Mouse (Mus musculus): Measurements from ENCODE around the gene Orm1. TPM values are rescaled to one million over a fixed set of nuclear protein-coding genes. Genes with fewer than 3 reads are reported as not detected.
A peak's percentile ranks its signal among the peaks of the same experiment; 100 is the strongest.

The Orm1 gene
- total and polyA plus RNA-seq, 3 experiments = not detected

DNA sequence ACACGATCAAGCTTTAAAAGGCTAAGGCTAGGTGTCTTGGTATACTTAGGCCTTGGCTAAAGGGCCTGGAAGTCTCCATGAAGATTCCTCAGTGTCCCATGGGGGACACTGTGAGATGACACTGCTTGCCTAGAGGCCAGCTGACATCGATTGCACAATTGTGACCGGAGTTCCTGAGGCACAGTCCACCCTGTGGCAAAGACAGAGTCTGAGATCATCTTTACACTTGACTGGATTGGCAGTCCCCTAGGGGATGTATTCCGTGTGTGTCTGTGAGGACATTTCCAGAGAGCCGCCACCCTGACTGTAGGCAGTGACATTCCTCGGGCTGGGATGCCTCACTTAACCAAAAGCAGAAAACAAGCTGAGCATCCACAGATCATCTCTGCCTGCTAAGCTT, 15.5 kb downstream of the Orm1 start:
- Histone ChIP-seq H3K4me1 (ENCODE audit: control insufficient read depth in 1 of 2, insufficient read depth in 2 of 2) (peaks cover 20 to 21% of the 10 kb centered on the region in 2 experiments), H3K27ac (ENCODE audit: insufficient read depth, low read depth) (no peak overlapping the region; the same call in 1 of the 2 replicates), H3K36me3 (replicated peaks in 1 of 2; ENCODE audit: control insufficient read depth in 1 of 2, insufficient read depth in 1 of 2, low read length in 1 of 2) (peaks cover 29 to 55% of the 10 kb centered on the region in 2 experiments), H3K4me2 (ENCODE audit: insufficient read depth, low read depth, poor library complexity, severe bottlenecking) (no peak overlapping the region), H3K4me3 (replicated peaks in 1 of 3; ENCODE audit: low read depth in 2 of 3, low read length in 2 of 3, poor library complexity in 1 of 3) (no peak overlapping the region), H3K9me3 (replicated peaks; ENCODE audit: low read length) (no peaks in the 10 kb centered on the region), H3K27me3 (replicated peaks) (no peaks in the 10 kb centered on the region), H3K9ac (ENCODE audit: insufficient read depth, low read depth) (no peak overlapping the region), H3K79me2 (replicated peaks; ENCODE audit: control insufficient read depth, extremely low read depth, insufficient read depth, poor library complexity, severe bottlenecking) (no peaks in the 10 kb centered on the region)
- TF ChIP-seq CTCF (conservative IDR thresholded peaks at IDR 0.05 in 1 of 2, IDR thresholded peaks at IDR 0.05 in 1 of 2; ENCODE audit: low read depth in 2 of 2, low read length in 2 of 2) (no peak), JUN (IDR thresholded peaks at IDR 0.05; ENCODE audit: insufficient read depth, low read depth, low read length) (no peak), KAT2A (IDR thresholded peaks at IDR 0.05; ENCODE audit: insufficient replicate concordance, low read length) (no peak), RCOR1 (conservative IDR thresholded peaks at IDR 0.05; ENCODE audit: low read depth, low read length) (no peak), EP300 (IDR thresholded peaks at IDR 0.05; ENCODE audit: low read length) (no peak), MEF2A (IDR thresholded peaks at IDR 0.05; ENCODE audit: borderline replicate concordance, low read depth, low read length) (no peak), HCFC1 (IDR thresholded peaks at IDR 0.05; ENCODE audit: low read depth, low read length) (no peak), JUND (conservative IDR thresholded peaks at IDR 0.05; ENCODE audit: low read depth, low read length) (no peak), USF1 (IDR thresholded peaks at IDR 0.05; ENCODE audit: low read depth, low read length) (no peak), MYC (IDR thresholded peaks at IDR 0.05; ENCODE audit: low read depth, low read length) (no peak), SIN3A (IDR thresholded peaks at IDR 0.05; ENCODE audit: low read length) (no peak)
- no peak for DNase-seq (ENCODE audit: extremely low read depth)
- in situ Hi-C loops (cut with MboI; ENCODE audit: low pct_ligation_motif_present, low pct_unique_long_range_greater_than_20kb, low sequenced_read_pairs) (loop anchor here (10.0 kb wide), 1 partner anchor 45 kb away; the partner anchor contains the start of gene Akna), dilution Hi-C loops (cut with MboI; ENCODE audit: extremely low pct_ligation_motif_present, extremely low pct_unique_long_range_greater_than_20kb, low sequenced_read_pairs) (no loop called here)

DNA sequence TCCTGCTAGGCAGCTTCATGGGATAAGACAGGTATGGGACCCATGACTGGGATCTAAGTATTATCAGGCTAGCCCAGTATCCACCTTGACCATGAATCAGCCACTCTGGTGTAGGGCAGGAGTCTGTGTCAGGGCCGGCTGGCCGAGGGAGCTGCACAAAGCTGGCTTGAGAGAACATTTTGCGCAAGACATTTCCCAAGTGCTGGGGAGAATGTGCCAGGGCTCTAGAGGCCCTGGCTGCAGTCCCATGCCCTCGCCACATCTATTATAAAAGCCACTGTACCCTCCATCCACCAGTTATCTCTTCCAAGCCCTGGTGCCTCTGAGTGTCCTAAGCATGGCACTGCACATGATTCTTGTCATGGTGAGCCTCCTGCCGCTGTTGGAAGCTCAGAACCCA, 17.8 kb downstream of the Orm1 start, which contains the start of gene Orm2:
Gene Orm2 (plus strand): TSS at position 300 of the 400 bp plus-strand sequence.
- Histone ChIP-seq H3K9me3 (replicated peaks; ENCODE audit: low read length) (no peaks in the 10 kb centered on the region), H3K79me2 (replicated peaks; ENCODE audit: control insufficient read depth, extremely low read depth, insufficient read depth, poor library complexity, severe bottlenecking) (no peaks in the 10 kb centered on the region), H3K36me3 (replicated peaks in 1 of 2; ENCODE audit: control insufficient read depth in 1 of 2, insufficient read depth in 1 of 2, low read length in 1 of 2) (peaks cover 46 to 72% of the 10 kb centered on the region in 2 experiments), H3K4me2 (ENCODE audit: insufficient read depth, low read depth, poor library complexity, severe bottlenecking) (no peak within 1 kb of the TSS), H3K27me3 (replicated peaks) (no peaks in the 10 kb centered on the region), H3K4me3 (replicated peaks in 1 of 3; ENCODE audit: low read depth in 2 of 3, low read length in 2 of 3, poor library complexity in 1 of 3) (no peak within 1 kb of the TSS), H3K4me1 (ENCODE audit: control insufficient read depth in 1 of 2, insufficient read depth in 2 of 2) (peaks cover 15 to 19% of the 10 kb centered on the region in 2 experiments), H3K27ac (ENCODE audit: insufficient read depth, low read depth) (no peak within 1 kb of the TSS), H3K9ac (ENCODE audit: insufficient read depth, low read depth) (no peak within 1 kb of the TSS)
- dilution Hi-C loops (cut with MboI; ENCODE audit: extremely low pct_ligation_motif_present, extremely low pct_unique_long_range_greater_than_20kb, low sequenced_read_pairs) = no loop called here
- no peak for TF ChIP-seq CHD1 (IDR thresholded peaks at IDR 0.05; ENCODE audit: low read depth, low read length)
- TF ChIP-seq RCOR1 (conservative IDR thresholded peaks at IDR 0.05; ENCODE audit: low read depth, low read length) = no peak
- TF ChIP-seq POLR2AphosphoS2 (IDR thresholded peaks at IDR 0.05; ENCODE audit: low read depth, low read length) = peak; percentile 29; the same call in 1 of the 2 replicates
- no peak for TF ChIP-seq USF1 (IDR thresholded peaks at IDR 0.05; ENCODE audit: low read depth, low read length)
- in situ Hi-C loops (cut with MboI; ENCODE audit: low pct_ligation_motif_present, low pct_unique_long_range_greater_than_20kb, low sequenced_read_pairs) = no loop called here
- DNase-seq (ENCODE audit: extremely low read depth) = no peak

DNA sequence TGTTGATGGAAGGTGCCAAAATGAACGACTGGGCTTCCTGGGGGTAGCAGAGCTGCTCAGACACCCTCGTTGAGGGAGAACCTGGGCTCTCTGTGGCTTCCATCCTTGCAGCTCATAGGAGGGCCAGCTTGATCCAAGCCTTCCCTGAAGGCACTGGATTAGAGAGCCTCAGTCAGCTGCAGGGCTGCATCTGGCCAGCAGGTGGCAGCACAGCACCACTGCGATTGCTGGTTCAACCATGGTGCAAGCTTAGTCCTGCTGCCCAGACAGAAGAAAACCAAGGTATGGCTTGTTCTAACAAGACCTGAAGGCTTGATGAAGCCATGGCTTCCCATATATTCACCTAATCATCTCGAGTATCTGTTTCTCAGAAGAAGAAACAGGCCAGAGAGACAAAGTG, 24.2 kb downstream of the Orm1 start:
- dilution Hi-C loops (cut with MboI; ENCODE audit: extremely low pct_ligation_motif_present, extremely low pct_unique_long_range_greater_than_20kb, low sequenced_read_pairs) = no loop called here
- TF ChIP-seq NRF1 (IDR thresholded peaks at IDR 0.05; ENCODE audit: low read depth, low read length) (0 out of 2 replicates have a peak, but pooled peaks have one; percentile 14), MEF2A (IDR thresholded peaks at IDR 0.05; ENCODE audit: borderline replicate concordance, low read depth, low read length) (no peak; the same call in 1 of the 2 replicates), UBTF (IDR thresholded peaks at IDR 0.05; ENCODE audit: low read depth, low read length) (no peak), ZMIZ1 (IDR thresholded peaks at IDR 0.05; ENCODE audit: low read depth, low read length) (no peak), USF1 (IDR thresholded peaks at IDR 0.05; ENCODE audit: low read depth, low read length) (no peak), TBP (conservative IDR thresholded peaks at IDR 0.05; ENCODE audit: low read depth, low read length) (no peak), SIN3A (IDR thresholded peaks at IDR 0.05; ENCODE audit: low read length) (no peak), NELFE (IDR thresholded peaks at IDR 0.05; ENCODE audit: low read depth, low read length) (peak; percentile 54; the same call in 1 of the 2 replicates), JUND (conservative IDR thresholded peaks at IDR 0.05; ENCODE audit: low read depth, low read length) (no peak), SMC3 (IDR thresholded peaks at IDR 0.05; ENCODE audit: low read depth, low read length) (peak; percentile 91), MAZ (IDR thresholded peaks at IDR 0.05; ENCODE audit: low read depth, low read length) (no peak), RCOR1 (conservative IDR thresholded peaks at IDR 0.05; ENCODE audit: low read depth, low read length) (no peak), ZC3H11A (IDR thresholded peaks at IDR 0.05; ENCODE audit: low read depth, low read length) (peak; percentile 59; the same call in 1 of the 2 replicates), PAX5 (IDR thresholded peaks at IDR 0.05; ENCODE audit: low read length) (no peak), CTCF (conservative IDR thresholded peaks at IDR 0.05 in 1 of 2, IDR thresholded peaks at IDR 0.05 in 1 of 2; ENCODE audit: low read depth in 2 of 2, low read length in 2 of 2) (peak; percentile 94 to 97), MAFK (IDR thresholded peaks at IDR 0.05; ENCODE audit: insufficient replicate concordance, low read length) (no peak), RAD21 (IDR thresholded peaks at IDR 0.05; ENCODE audit: low read depth, low read length) (peak; percentile 91)

More for the DNA sequence above, 24.2 kb downstream of the Orm1 start:
- peaks cover 1% of the 10 kb centered on the region for H3K9me3 ChIP-seq (replicated peaks; ENCODE audit: low read length)
- peak; percentile 69 for DNase-seq (ENCODE audit: extremely low read depth)
- H3K27me3 ChIP-seq (replicated peaks) = no peaks in the 10 kb centered on the region
- H3K27ac ChIP-seq (ENCODE audit: insufficient read depth, low read depth) = no peak overlapping the region
- no peak overlapping the region for H3K4me3 ChIP-seq (replicated peaks in 1 of 3; ENCODE audit: low read depth in 2 of 3, low read length in 2 of 3, poor library complexity in 1 of 3)
- no peaks in the 10 kb centered on the region for H3K79me2 ChIP-seq (replicated peaks; ENCODE audit: control insufficient read depth, extremely low read depth, insufficient read depth, poor library complexity, severe bottlenecking)
- peaks cover 7 to 32% of the 10 kb centered on the region in 2 experiments for H3K4me1 ChIP-seq (ENCODE audit: control insufficient read depth in 1 of 2, insufficient read depth in 2 of 2)
- no peak overlapping the region for H3K4me2 ChIP-seq (ENCODE audit: insufficient read depth, low read depth, poor library complexity, severe bottlenecking)
- in situ Hi-C loops (cut with MboI; ENCODE audit: low pct_ligation_motif_present, low pct_unique_long_range_greater_than_20kb, low sequenced_read_pairs) = no loop called here
- peaks cover 92 to 94% of the 10 kb centered on the region in 2 experiments for H3K36me3 ChIP-seq (replicated peaks in 1 of 2; ENCODE audit: control insufficient read depth in 1 of 2, insufficient read depth in 1 of 2, low read length in 1 of 2)
- H3K9ac ChIP-seq (ENCODE audit: insufficient read depth, low read depth) = no peak overlapping the region

Data from CH12.LX (cell line).